ENCODE assay signal across 27 mouse cellular contexts in genomic region chr9:60296276-60296675, GRCm38 (mm10).
A peak's percentile ranks its signal among the peaks of the same experiment; 100 is the strongest.
DNase-seq lines count a peak whose midpoint lies in the region; ATAC-seq and TF ChIP-seq lines count a peak whose summit lies in the region.
"Had no signal": no experiment of that assay in that cellular context is flagged by ENCODE, and none has a peak within 500 bp of the region (broad histone marks: within the 10 kb centered on the region; RNA-seq: fewer than 3 reads in every experiment).

No protein-coding gene starts in this region.

- TF ChIP-seq CTCF in left cerebral cortex, adult 2 months (IDR thresholded peaks at IDR 0.05), result no peak

- ATAC-seq in frontal cortex, adult (ENCODE audit: low TSS enrichment), result peak; percentile 80
- ATAC-seq: activated CD4-positive, CD25-positive, alpha-beta regulatory T cell, adult 4 months; CD4-positive, CD25-positive, alpha-beta regulatory T cell, adult 4 months; forebrain, embryonic 14.5 days; Patski had no signal

- no peak for DNase-seq in frontal cortex, postnatal 25 days (ENCODE audit: low spot score in 2 of 2)
- DNase-seq in left cerebral cortex, adult 11 months (ENCODE audit: low spot score), result peak; percentile 9
- no peak for DNase-seq in left cerebral cortex, adult 2 months (ENCODE audit: extremely low spot score in 1 of 2, low spot score in 2 of 2)
- DNase-seq in left cerebral cortex, postnatal 14 days (ENCODE audit: low spot score in 2 of 2), result peak; percentile 18 to 47
- no peak for DNase-seq in left cerebral cortex, postnatal 10 days (ENCODE audit: extremely low spot score in 1 of 2, low spot score in 2 of 2)
- DNase-seq in thymus, postnatal 36 days, result no peak
- DNase-seq: adrenal gland, adult 8-10 months; adrenal gland, postnatal 14 days; adrenal gland, postnatal 36 days; B cell, adult 2 months; cerebellum, adult 11 months; cerebellum, adult 18-20 months; cerebellum, adult 8-10 months; cerebellum, adult 9-11 months; cerebellum, postnatal 14 days; cerebellum, postnatal 36 days; embryo, embryonic 11 days had no signal

- no peak overlapping the region for H3K27ac ChIP-seq in left cerebral cortex, adult 2 months
- H3K27ac ChIP-seq: embryonic facial prominence, embryonic 13.5 days; embryonic facial prominence, embryonic 15.5 days; forebrain, embryonic 10.5 days; forebrain, embryonic 12.5 days had no signal

- H3K4me3 ChIP-seq in left cerebral cortex, adult 2 months, result no peak overlapping the region
- H3K4me3 ChIP-seq: embryonic facial prominence, embryonic 13.5 days; embryonic facial prominence, embryonic 15.5 days; erythroblast, embryonic 14.5 days; forebrain, embryonic 10.5 days; forebrain, embryonic 12.5 days had no signal

- intact Hi-C loops in left cerebral cortex, adult 2 months (cut with DNase I), result no loop called here
- intact Hi-C loops in left cerebral cortex, postnatal 14 days (cut with DNase I), result no loop called here
- intact Hi-C loops in left cerebral cortex, postnatal 10 days (cut with DNase I), result no loop called here

Comparison
In these comparisons a context has a peak if more than half of its experiments do, and no peak if none do; other contexts are left out.
1. DNase-seq: peak in left cerebral cortex, adult 11 months (single experiment) and left cerebral cortex, postnatal 14 days (2 of 2); none in frontal cortex, postnatal 25 days (0 of 2), left cerebral cortex, adult 2 months (0 of 2), left cerebral cortex, postnatal 10 days (0 of 2) and thymus, postnatal 36 days (0 of 2).